Mouse (Mus musculus) layer of hippocampus, adult 9-10 months (tissue): ENCODE data around the gene Mup2.
"Not testable (repeated sequence)": the region's sequence is repeated elsewhere in the genome, so short reads cannot be mapped to it uniquely, and the experiment has no call there.

ENCODE experiments used
- DNase-seq: peaks from one replicate; pipeline ENCODE4 v3.0.0; 2022; ENCODE audit warnings: low spot score

Mup2 gene

DNA sequence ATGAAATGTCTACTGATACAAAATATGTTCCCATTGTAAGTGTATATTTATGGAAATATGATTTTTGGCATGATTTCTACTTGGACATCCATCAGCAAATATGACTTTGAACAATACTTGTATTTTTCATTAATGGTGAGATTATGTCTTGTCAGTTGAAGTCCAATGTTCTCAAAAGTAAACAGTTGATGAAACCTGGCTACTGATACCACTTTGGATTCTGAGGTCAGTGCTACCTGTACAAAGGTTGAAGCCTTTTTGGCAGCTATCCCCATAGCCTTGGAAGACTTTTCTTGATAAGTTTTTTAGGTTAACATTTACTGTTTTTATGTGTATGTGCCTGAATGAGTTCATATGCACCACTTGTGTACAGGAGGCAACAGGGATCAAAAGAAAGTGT is at the start of gene Mup2:
TSS of gene Mup2 (minus strand) at position 101 of the 400 bp plus-strand sequence.
- DNase-seq = not testable (repeated sequence)
